Comparison of ENCODE assay signal across 7 mouse cellular contexts in genomic region chr7:127776878-127777473, GRCm38 (mm10). TPM values are rescaled to one million over a fixed set of nuclear protein-coding genes. Genes with fewer than 3 reads are reported as not detected.
A peak's percentile ranks its signal among the peaks of the same experiment; 100 is the strongest.
DNase-seq lines count a peak whose midpoint lies in the region; ATAC-seq lines count a peak whose summit lies in the region.

No protein-coding gene starts in this region.

- H3K27ac ChIP-seq in intestine, embryonic 15.5 days: peak overlapping the region; percentile 98
- peak overlapping the region; percentile 100 for H3K27ac ChIP-seq in midbrain, embryonic 10.5 days (replicated peaks)

- H3K4me2 ChIP-seq in intestine, embryonic 15.5 days (replicated peaks): peak overlapping the region; percentile 84

- WGBS in intestine, embryonic 15.5 days: under 1% methylated on average over 56 of the region's 70 CpGs
- under 1% methylated on average over 69 of the region's 70 CpGs for WGBS in midbrain, embryonic 10.5 days

- H3K4me1 ChIP-seq in intestine, embryonic 15.5 days (replicated peaks): peaks cover 9% of the 10 kb centered on the region
- peaks cover 21% of the 10 kb centered on the region for H3K4me1 ChIP-seq in midbrain, embryonic 10.5 days

- H3K36me3 ChIP-seq in intestine, embryonic 15.5 days: peaks cover 14% of the 10 kb centered on the region
- peaks cover 36% of the 10 kb centered on the region for H3K36me3 ChIP-seq in midbrain, embryonic 10.5 days

- H3K9ac ChIP-seq in intestine, embryonic 15.5 days: peak overlapping the region; percentile 88

- H3K9me3 ChIP-seq in intestine, embryonic 15.5 days: no peaks in the 10 kb centered on the region
- no peaks in the 10 kb centered on the region for H3K9me3 ChIP-seq in midbrain, embryonic 10.5 days (replicated peaks)

- peak; percentile 95 for ATAC-seq in intestine, embryonic 15.5 days

- H3K27me3 ChIP-seq in intestine, embryonic 15.5 days (replicated peaks): no peaks in the 10 kb centered on the region
- no peaks in the 10 kb centered on the region for H3K27me3 ChIP-seq in midbrain, embryonic 10.5 days (ENCODE audit: low read depth, poor library complexity, severe bottlenecking)

- peak overlapping the region; percentile 92 for H3K4me3 ChIP-seq in intestine, embryonic 15.5 days (replicated peaks)
- H3K4me3 ChIP-seq in midbrain, embryonic 10.5 days: peak overlapping the region; percentile 97

- intact Hi-C loops in left cerebral cortex, postnatal 25 days (cut with DNase I): loop anchor here (1.0 kb wide), 3 partner anchors 47 to 98 kb away; partner anchors contain the start of genes Stx1b and Stx4a

- DNase-seq in adrenal gland, adult (ENCODE audit: inconsistent age in 2 of 2, low spot score in 1 of 2): peak; percentile 97 to 99
- peak; percentile 97 for DNase-seq in embryo, embryonic 10.5 days (ENCODE audit: low spot score)
- peak; percentile 96 for DNase-seq in gastrocnemius, postnatal 25 days
- peak; percentile 98 for DNase-seq in left cerebral cortex, postnatal 25 days (ENCODE audit: low spot score in 2 of 2)
- DNase-seq in midbrain, embryonic 10.5 days (ENCODE audit: low spot score): peak; percentile 95
- DNase-seq in right cerebral cortex, postnatal 4 days: peak; percentile 95

RNA-seq across cellular contexts. Expression of gene Setd1a, which starts 0.5 kb away (rescaled TPM):
- total RNA-seq in gastrocnemius, postnatal 25 days (2021): 10 to 100 TPM; 15.0 to 15.4 TPM
- polyA plus RNA-seq in intestine, embryonic 15.5 days (2015; fragmentation: Nextera tagmentation; extraction: Ambion mirVana): 15.2 and 17.4 TPM in 2 replicates
- 10 to 100 TPM; 42.3 to 43.4 TPM for total RNA-seq in left cerebral cortex, postnatal 25 days (2021)
- 13.4 and 14.7 TPM in 2 replicates for polyA plus RNA-seq in midbrain, embryonic 10.5 days (2016; fragmentation: Nextera tagmentation; extraction: Ambion mirVana)

RNA-seq across cellular contexts. Expression of gene Orai3, which starts 7.4 kb away (rescaled TPM):
- total RNA-seq in gastrocnemius, postnatal 25 days (2021): 1 to 10 TPM; 8.9 to 9.5 TPM
- polyA plus RNA-seq in intestine, embryonic 15.5 days (2015; fragmentation: Nextera tagmentation; extraction: Ambion mirVana): 22.9 and 25.5 TPM in 2 replicates
- total RNA-seq in left cerebral cortex, postnatal 25 days (2021): 10 to 100 TPM; 23.1 to 23.7 TPM
- 8.3 and 10.1 TPM in 2 replicates for polyA plus RNA-seq in midbrain, embryonic 10.5 days (2016; fragmentation: Nextera tagmentation; extraction: Ambion mirVana)

RNA-seq across cellular contexts. Expression of gene Gm49388, which starts 8.4 kb away (rescaled TPM):
- 1 to 10 TPM; 2.4 to 2.5 TPM for total RNA-seq in gastrocnemius, postnatal 25 days (2021)
- polyA plus RNA-seq in intestine, embryonic 15.5 days (2015; fragmentation: Nextera tagmentation; extraction: Ambion mirVana): not detected in 2 replicates
- 1 to 10 TPM; 3.5 to 4.5 TPM for total RNA-seq in left cerebral cortex, postnatal 25 days (2021)
- 0.35 TPM in 1 of 2 replicates, not detected in the other for polyA plus RNA-seq in midbrain, embryonic 10.5 days (2016; fragmentation: Nextera tagmentation; extraction: Ambion mirVana)

RNA-seq across cellular contexts. Expression of gene Hsd3b7, which starts 23.4 kb away (rescaled TPM):
- 1 to 10 TPM; 4.4 to 9.1 TPM for total RNA-seq in gastrocnemius, postnatal 25 days (2021)
- polyA plus RNA-seq in intestine, embryonic 15.5 days (2015; fragmentation: Nextera tagmentation; extraction: Ambion mirVana): 28.0 and 31.2 TPM in 2 replicates
- 1 to 10 TPM; 3.6 to 6.8 TPM for total RNA-seq in left cerebral cortex, postnatal 25 days (2021)
- 5.0 and 7.2 TPM in 2 replicates for polyA plus RNA-seq in midbrain, embryonic 10.5 days (2016; fragmentation: Nextera tagmentation; extraction: Ambion mirVana)

RNA-seq across cellular contexts. Expression of gene Fbxl19, which starts 32.6 kb away (rescaled TPM):
- 1 to 10 TPM; 1.9 to 2.4 TPM for total RNA-seq in gastrocnemius, postnatal 25 days (2021)
- polyA plus RNA-seq in intestine, embryonic 15.5 days (2015; fragmentation: Nextera tagmentation; extraction: Ambion mirVana): 3.2 and 4.3 TPM in 2 replicates
- 10 to 100 TPM; 81.3 to 88.2 TPM for total RNA-seq in left cerebral cortex, postnatal 25 days (2021)
- 7.9 and 8.3 TPM in 2 replicates for polyA plus RNA-seq in midbrain, embryonic 10.5 days (2016; fragmentation: Nextera tagmentation; extraction: Ambion mirVana)

Comparison
In these comparisons a context has a peak if more than half of its experiments do, and no peak if none do; other contexts are left out.
1. Peak in every context shown above with its lines: DNase-seq, ATAC-seq, H3K4me3 ChIP-seq and H3K27ac ChIP-seq.